Mouse (Mus musculus) embryonic facial prominence, embryonic 13.5 days (tissue): ENCODE results near the gene Cyth1. TPM values are rescaled to one million over a fixed set of nuclear protein-coding genes. Genes with fewer than 3 reads are reported as not detected.

Experiments used
- ATAC-seq: fragments of 200-750 bp; cut with Nextera tagmentation; 2 replicates; pipeline ENCODE4 v1.8.0; 2017; ENCODE audit warnings: low read depth; ENCODE audit not compliant: insufficient number of reproducible peaks, insufficient read depth, low FRiP score, low TSS enrichment
- H3K27ac ChIP-seq: fragments of 300-500 bp; sonication (generic); 2 replicates; pipeline ENCODE4 v1.5.1; 2015; ENCODE audit warnings: moderate library complexity, mild to moderate bottlenecking, inconsistent platforms
- H3K27me3 ChIP-seq: fragments of 300-500 bp; sonication (generic); 2 replicates; pipeline ENCODE4 v1.6.1; 2015; ENCODE audit warnings: mild to moderate bottlenecking, inconsistent platforms
- H3K36me3 ChIP-seq: fragments of 300-500 bp; sonication (generic); 2 replicates; pipeline ENCODE4 v1.6.1; 2015; ENCODE audit warnings: mild to moderate bottlenecking, inconsistent platforms
- H3K4me1 ChIP-seq: fragments of 300-500 bp; sonication (generic); 2 replicates; pipeline ENCODE4 v1.6.1; 2015; ENCODE audit warnings: inconsistent platforms
- H3K4me2 ChIP-seq: fragments of 300-500 bp; sonication (generic); 2 replicates; pipeline ENCODE4 v1.6.1; 2015; ENCODE audit warnings: moderate library complexity, mild to moderate bottlenecking, inconsistent platforms
- H3K4me3 ChIP-seq: fragments of 300-500 bp; sonication (generic); 2 replicates; pipeline ENCODE4 v1.5.1; 2015; ENCODE audit warnings: mild to moderate bottlenecking, inconsistent platforms
- H3K9ac ChIP-seq: fragments of 300-500 bp; sonication (generic); 2 replicates; pipeline ENCODE4 v1.6.1; 2015; ENCODE audit warnings: mild to moderate bottlenecking, inconsistent platforms
- H3K9me3 ChIP-seq: fragments of 300-500 bp; sonication (generic); 2 replicates; pipeline ENCODE4 v1.6.1; 2016; ENCODE audit warnings: inconsistent platforms
- WGBS: fragments of 180-500 bp; shearing (Covaris S2); methylation state at CpG from one replicate; pipeline ENCODE4 v1.1.7; 2015; ENCODE audit warnings: mixed read lengths; 5-methylcytosine and 5-hydroxymethylcytosine counted together
- polyA plus RNA-seq: library from polyadenylated mRNA; unstranded; fragments of >200 nt; fragmentation: Nextera tagmentation; extraction: Ambion mirVana; gene quantifications from 2 replicates; pipeline ENCODE4 v1.2.1, GENCODE M21; 2015

Cyth1 gene
- polyA plus RNA-seq, 1 experiment from 2014 or later = 15.8 TPM

DNA sequence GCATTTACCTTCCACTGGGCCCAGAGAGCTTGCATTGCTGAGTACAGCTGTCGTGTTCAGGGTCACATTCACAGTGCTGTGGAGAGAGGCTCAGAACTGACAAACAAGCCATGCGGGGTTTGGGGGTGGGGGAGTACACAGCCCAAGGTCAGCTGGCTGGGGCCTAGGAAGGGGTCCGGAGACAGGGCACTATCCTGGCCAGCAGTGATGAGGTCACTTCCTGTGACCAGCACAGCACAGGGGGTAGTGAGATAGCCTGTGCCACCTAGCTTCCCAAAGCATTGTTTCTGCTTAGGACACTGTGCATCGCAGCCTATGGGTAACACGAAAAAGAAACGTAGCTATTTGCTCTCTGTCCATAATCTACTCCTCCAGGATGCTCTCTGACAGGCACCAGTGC is 87.2 kb downstream of the Cyth1 start:
- Histone ChIP-seq H3K9ac (no peak overlapping the region), H3K4me3 (no peak overlapping the region), H3K36me3 (peaks cover 35% of the 10 kb centered on the region), H3K4me1 (peaks cover 43% of the 10 kb centered on the region), H3K27me3 (no peaks in the 10 kb centered on the region), H3K27ac (peak overlapping the region; percentile 22; the same call in 1 of the 2 replicates), H3K9me3 (no peaks in the 10 kb centered on the region), H3K4me2 (no peak overlapping the region)
- ATAC-seq = no peak
- WGBS = 73% methylated on average over 6 of the region's 6 CpGs

DNA sequence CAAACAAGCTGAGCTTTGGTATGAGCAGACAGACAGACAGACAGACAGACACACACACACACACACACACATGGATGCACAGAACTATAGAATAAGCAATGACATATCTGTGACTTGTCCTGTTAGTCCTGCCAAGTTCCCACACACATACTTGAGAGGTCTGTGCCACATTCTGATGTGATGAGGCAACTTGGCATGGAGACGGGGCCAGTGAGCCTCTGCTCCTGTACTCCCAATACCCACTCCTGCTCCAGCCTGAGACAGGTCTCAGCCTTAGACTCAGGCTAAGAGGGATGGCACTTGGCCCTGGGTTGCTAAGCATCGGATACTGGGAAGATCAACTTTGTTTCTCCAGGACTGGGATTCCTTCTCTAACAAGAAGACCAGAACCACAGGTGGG is 87.6 kb downstream of the Cyth1 start:
- Histone ChIP-seq H3K27me3 (no peaks in the 10 kb centered on the region), H3K36me3 (peaks cover 34% of the 10 kb centered on the region), H3K4me2 (no peak overlapping the region), H3K9ac (no peak overlapping the region), H3K4me1 (peaks cover 40% of the 10 kb centered on the region), H3K27ac (no peak overlapping the region), H3K4me3 (no peak overlapping the region), H3K9me3 (0 out of 2 replicates have a peak, but pooled peaks cover 4% of the 10 kb centered on the region)
- ATAC-seq = no peak
- 84% methylated on average over 2 of the region's 2 CpGs for WGBS

- no peak for ATAC-seq
- WGBS = 66% methylated on average over 4 of the region's 4 CpGs
- Histone ChIP-seq H3K36me3 (peaks cover 18% of the 10 kb centered on the region), H3K9me3 (0 out of 2 replicates have a peak, but pooled peaks cover 4% of the 10 kb centered on the region), H3K27ac (no peak overlapping the region), H3K4me1 (peaks cover 29% of the 10 kb centered on the region), H3K27me3 (no peaks in the 10 kb centered on the region), H3K9ac (no peak overlapping the region), H3K4me2 (no peak overlapping the region), H3K4me3 (no peak overlapping the region)
Observed at GRCm38 (mm10) chr11:118158753-118159152, 89.6 kb downstream of the Cyth1 start.

DNA sequence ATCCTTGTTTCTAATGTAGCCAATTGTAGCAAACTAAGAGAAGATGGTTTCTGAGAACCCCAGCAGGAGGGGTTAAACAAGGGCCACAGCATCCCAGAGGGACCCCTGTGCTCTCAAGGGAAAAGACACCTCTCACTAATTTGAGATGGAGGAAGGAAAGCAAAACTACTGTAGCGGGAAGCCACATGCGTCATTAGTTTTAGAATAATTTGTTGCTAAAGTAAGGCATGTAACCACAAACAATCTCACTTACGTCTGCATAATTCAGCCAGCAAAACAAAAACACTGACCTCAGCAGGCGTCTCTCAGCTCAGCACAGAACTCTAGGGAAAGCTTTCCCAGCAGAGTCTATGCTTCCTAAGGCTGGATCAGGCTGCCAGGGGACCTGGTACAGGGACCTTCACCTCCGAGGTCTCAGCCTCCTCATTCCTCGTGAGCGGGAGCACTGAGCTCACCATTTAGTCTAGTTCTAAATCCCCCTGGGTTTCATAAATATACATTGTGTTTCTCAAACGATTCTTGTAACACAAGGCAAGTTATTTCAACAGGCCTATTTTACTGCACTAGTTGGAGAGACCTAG is 91.8 kb downstream of the Cyth1 start:
- 57% methylated on average over 8 of the region's 8 CpGs for WGBS
- no peak overlapping the region for H3K9ac ChIP-seq

DNA sequence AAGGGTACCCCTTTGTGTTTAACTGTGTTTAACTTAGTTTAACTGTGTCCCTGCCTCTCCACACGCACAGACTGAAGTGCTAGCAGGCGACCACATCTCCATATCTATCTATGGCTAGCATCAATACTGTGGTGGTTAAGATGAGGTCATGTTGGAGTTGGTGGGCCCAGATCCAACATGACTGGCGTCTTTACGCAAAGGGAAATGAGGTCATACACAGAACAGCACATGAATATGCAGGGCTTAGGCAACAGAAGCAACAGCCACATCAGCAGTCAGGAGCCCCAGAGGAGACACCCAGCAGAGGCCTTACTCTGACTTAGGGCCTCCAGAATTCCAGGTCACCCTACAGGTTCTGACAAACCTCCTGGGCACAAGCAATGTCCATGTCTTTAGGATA is 95.4 kb downstream of the Cyth1 start:
- peaks cover 24% of the 10 kb centered on the region for H3K4me1 ChIP-seq
- no peak overlapping the region for H3K4me3 ChIP-seq
- 0 out of 2 replicates have a peak, but pooled peaks cover 4% of the 10 kb centered on the region for H3K36me3 ChIP-seq
- WGBS = 78% methylated on average over 4 of the region's 4 CpGs
- no peak for ATAC-seq
- 0 out of 2 replicates have a peak, but pooled peaks cover 4% of the 10 kb centered on the region for H3K9me3 ChIP-seq
- H3K4me2 ChIP-seq = no peak overlapping the region
- H3K9ac ChIP-seq = no peak overlapping the region
- H3K27me3 ChIP-seq = no peaks in the 10 kb centered on the region
- H3K27ac ChIP-seq = no peak overlapping the region

More for the DNA sequence above, 91.8 kb downstream of the Cyth1 start:
- Histone ChIP-seq H3K4me3 (no peak overlapping the region), H3K4me1 (peaks cover 29% of the 10 kb centered on the region), H3K27me3 (no peaks in the 10 kb centered on the region), H3K9me3 (0 out of 2 replicates have a peak, but pooled peaks cover 4% of the 10 kb centered on the region), H3K36me3 (0 out of 2 replicates have a peak, but pooled peaks cover 4% of the 10 kb centered on the region), H3K4me2 (no peak overlapping the region), H3K27ac (peak overlapping the region; percentile 13; the same call in 1 of the 2 replicates)
- ATAC-seq = no peak

DNA sequence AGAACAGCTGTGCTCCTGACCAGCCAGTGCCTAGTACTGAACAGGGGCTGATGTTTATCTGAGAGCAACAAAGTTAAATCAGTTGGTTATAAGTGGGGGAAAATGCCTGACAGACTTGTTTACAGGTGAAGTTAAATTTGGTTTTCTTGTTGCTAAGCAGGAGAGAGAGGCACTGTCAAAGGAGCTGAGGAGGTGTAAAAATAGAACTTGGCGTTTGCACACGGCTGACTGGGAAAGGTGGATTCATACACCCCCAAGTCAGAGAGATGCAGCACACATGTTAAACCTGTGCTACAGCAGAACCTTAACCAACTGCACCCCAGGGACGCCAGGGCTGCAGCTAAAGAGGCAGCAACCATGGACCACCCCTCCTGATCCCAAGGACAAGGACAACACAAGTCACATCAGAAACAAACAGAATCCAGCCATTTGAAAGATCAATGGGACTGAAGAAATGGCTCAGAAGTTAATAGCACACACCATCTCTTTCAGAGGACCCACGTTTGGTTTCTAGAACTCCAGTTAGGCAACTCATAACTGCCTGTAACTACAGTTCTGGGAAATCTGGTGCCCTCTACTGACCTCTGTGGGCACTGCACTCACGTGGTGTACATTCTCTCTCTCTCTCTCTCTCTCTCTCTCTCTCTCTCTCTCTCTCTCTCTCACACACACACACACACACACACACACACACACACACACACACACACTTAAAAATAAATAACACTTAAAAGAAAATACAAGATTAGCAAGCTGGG is 96.8 kb downstream of the Cyth1 start:
- 0 out of 2 replicates have a peak, but pooled peaks cover 4% of the 10 kb centered on the region for H3K9me3 ChIP-seq
- H3K27ac ChIP-seq = no peak overlapping the region
- no peak overlapping the region for H3K4me3 ChIP-seq
- 90% methylated on average over 5 of the region's 5 CpGs for WGBS
- no peak overlapping the region for H3K4me2 ChIP-seq
- no peak for ATAC-seq
- 0 out of 2 replicates have a peak, but pooled peaks cover 4% of the 10 kb centered on the region for H3K36me3 ChIP-seq
- H3K27me3 ChIP-seq = no peaks in the 10 kb centered on the region
- H3K9ac ChIP-seq = no peak overlapping the region
- peaks cover 14% of the 10 kb centered on the region for H3K4me1 ChIP-seq

- H3K9me3 ChIP-seq = no peaks in the 10 kb centered on the region
- no peak for ATAC-seq
- peak overlapping the region; percentile 76 for H3K27ac ChIP-seq
- no peaks in the 10 kb centered on the region for H3K36me3 ChIP-seq
- WGBS = 60% methylated on average over 9 of the region's 9 CpGs
- H3K4me2 ChIP-seq = no peak overlapping the region
- H3K27me3 ChIP-seq = no peaks in the 10 kb centered on the region
- H3K9ac ChIP-seq = no peak overlapping the region
- no peak overlapping the region for H3K4me3 ChIP-seq
- peaks cover 10% of the 10 kb centered on the region for H3K4me1 ChIP-seq
Observed at GRCm38 (mm10) chr11:118150115-118150701, 98.2 kb downstream of the Cyth1 start.

DNA sequence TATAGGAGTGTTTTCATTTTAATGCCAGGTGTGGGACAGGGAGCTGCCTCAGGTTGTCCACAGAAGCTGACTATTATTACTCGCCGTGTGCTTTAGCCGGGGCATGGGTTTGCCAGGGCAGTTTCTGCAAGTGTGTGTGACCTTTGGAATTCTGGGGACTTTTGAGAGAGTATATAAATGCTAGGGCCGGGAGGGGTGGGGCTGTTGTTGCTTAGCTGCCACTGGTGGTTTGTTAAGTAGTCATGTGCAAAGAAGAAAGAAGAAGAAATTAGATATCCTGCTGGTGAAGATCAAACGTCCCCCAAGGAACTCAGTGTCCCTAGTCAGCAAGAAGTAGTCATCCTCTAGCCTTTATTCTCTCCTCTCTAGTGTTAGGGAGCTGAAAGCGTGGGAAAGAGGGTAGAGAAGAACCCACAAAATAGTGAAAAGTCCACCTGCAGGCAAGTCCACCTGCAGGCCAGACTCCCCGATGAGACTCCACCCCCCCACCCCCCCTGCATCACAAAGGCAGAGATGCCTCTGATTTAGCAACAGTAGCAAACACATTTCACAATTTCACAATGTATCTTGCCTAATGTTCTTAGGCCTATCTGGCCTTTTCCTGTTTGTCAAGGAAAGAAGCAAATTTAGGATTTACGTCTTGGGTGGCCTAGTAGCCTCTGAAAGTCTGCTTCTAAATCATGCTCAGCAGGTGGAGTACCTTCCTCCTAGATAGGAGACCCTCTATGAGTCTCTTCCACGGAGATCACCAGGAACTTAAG is 100.3 kb downstream of the Cyth1 start:
- no peaks in the 10 kb centered on the region for H3K36me3 ChIP-seq
- no peak overlapping the region for H3K4me2 ChIP-seq
- no peaks in the 10 kb centered on the region for H3K27me3 ChIP-seq
- no peak overlapping the region for H3K9ac ChIP-seq
- H3K4me3 ChIP-seq = no peak overlapping the region
- no peak overlapping the region for H3K27ac ChIP-seq
- 65% methylated on average over 9 of the region's 9 CpGs for WGBS
- ATAC-seq = no peak
- H3K4me1 ChIP-seq = peaks cover 10% of the 10 kb centered on the region
- no peaks in the 10 kb centered on the region for H3K9me3 ChIP-seq

DNA sequence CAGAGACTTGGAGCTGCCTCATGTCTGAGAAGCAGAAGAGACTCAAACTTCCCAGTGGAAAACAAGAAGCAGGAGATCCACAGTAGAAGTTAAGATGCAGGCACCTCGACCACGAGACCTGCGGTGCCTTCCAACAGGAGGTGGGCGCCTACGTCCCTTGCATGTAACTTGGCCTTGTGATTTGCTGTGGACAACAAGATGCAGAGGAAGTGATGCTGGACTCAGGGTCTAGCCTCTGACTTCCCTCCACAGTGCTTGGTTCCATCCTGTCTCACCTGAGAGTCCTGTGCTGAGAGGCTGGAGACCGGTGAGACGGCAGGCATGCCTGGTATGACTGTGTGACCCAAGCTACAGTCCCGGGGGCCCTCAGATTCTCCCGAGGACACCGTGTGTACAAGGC is 101.9 kb downstream of the Cyth1 start:
- no peak overlapping the region for H3K4me3 ChIP-seq
- 95% methylated on average over 10 of the region's 10 CpGs for WGBS
- H3K27me3 ChIP-seq = no peaks in the 10 kb centered on the region
- no peaks in the 10 kb centered on the region for H3K36me3 ChIP-seq
- no peak overlapping the region for H3K9ac ChIP-seq
- no peak for ATAC-seq
- H3K4me1 ChIP-seq = peaks cover 17% of the 10 kb centered on the region
- H3K4me2 ChIP-seq = no peak overlapping the region
- H3K9me3 ChIP-seq = no peaks in the 10 kb centered on the region
- H3K27ac ChIP-seq = no peak overlapping the region

DNA sequence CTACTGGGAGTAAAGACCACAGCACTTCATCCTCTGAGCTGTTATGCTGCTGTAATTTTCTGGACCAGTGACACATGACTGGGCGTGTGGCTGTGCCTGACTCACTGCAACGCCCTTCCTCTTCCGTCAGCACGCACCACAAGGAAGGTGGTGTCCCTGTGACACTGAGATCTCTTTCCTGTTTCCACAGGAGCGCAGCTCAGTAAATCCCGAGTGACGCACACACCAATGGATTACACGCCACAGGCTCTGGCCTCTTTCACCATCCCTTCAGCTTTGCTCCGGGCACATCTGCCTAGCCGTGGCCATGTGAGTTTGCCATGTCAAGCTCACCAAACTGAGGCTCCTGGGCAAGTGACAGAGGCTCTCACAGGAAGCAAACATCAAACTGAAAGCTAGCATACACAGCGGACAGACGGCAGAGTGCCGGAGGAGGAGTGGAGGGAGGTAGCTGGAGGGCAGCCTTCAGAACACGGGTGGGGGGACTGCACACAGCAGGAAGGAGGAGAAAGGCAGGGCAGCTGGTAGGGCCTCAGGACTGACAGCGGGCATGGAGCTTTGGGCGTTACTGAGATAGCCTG is 102.5 kb downstream of the Cyth1 start:
- Histone ChIP-seq H3K27me3 (no peaks in the 10 kb centered on the region), H3K4me3 (no peak overlapping the region), H3K9ac (no peak overlapping the region), H3K4me1 (peaks cover 17% of the 10 kb centered on the region), H3K9me3 (no peaks in the 10 kb centered on the region), H3K27ac (no peak overlapping the region), H3K36me3 (no peaks in the 10 kb centered on the region), H3K4me2 (no peak overlapping the region)
- WGBS = 72% methylated on average over 16 of the region's 16 CpGs
- ATAC-seq = no peak

DNA sequence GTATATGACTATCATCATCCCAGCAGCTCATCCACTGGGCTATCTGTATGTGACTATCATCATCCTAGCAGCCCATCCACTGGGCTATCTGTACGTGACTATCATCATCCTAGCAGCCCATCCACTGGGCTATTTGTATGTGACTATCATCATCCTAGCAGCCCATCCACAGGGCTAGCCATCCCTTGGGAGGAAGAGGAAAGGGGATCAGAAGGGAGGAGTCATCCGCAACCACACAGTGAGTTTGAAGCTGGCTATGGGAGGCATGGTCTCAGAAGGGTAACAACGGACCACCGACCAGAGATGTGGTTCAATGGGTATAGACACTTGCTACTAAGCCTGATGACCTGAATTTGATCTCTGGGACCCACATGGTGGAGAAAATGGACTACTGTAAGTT is 103.3 kb downstream of the Cyth1 start:
- H3K4me3 ChIP-seq = no peak overlapping the region
- no peak overlapping the region for H3K9ac ChIP-seq
- H3K36me3 ChIP-seq = no peaks in the 10 kb centered on the region
- H3K4me1 ChIP-seq = peaks cover 13% of the 10 kb centered on the region
- ATAC-seq = no peak
- no peaks in the 10 kb centered on the region for H3K9me3 ChIP-seq
- 87% methylated on average over 4 of the region's 4 CpGs for WGBS
- H3K27me3 ChIP-seq = no peaks in the 10 kb centered on the region
- H3K4me2 ChIP-seq = no peak overlapping the region
- H3K27ac ChIP-seq = no peak overlapping the region
